Mouse (Mus musculus) CH12.LX (cell line): ENCODE data around the gene Klre1. TPM values are rescaled to one million over a fixed set of nuclear protein-coding genes. Genes with fewer than 3 reads are reported as not detected.
A peak's percentile ranks its signal among the peaks of the same experiment; 100 is the strongest.

Experiments
- DNase-seq: peaks from one replicate; pipeline ENCODE4 v3.0.0-alpha.2; 2013; ENCODE audit errors: extremely low read depth
- H3K27ac ChIP-seq: 2 replicates; pipeline ENCODE4 v1.5.1; 2012; ENCODE audit warnings: low read depth, mild to moderate bottlenecking, control low read depth, moderate library complexity; ENCODE audit not compliant: insufficient read depth
- H3K27me3 ChIP-seq: replicated peaks from 2 replicates; pipeline ENCODE3; 2012; ENCODE audit warnings: inconsistent platforms
- H3K36me3 ChIP-seq, 2 experiments: replicated peaks in 1 of 2; 2 replicates each; pipeline versions ENCODE3 to v1.6.1; 2012; ENCODE audit warnings: inconsistent platforms in 1 of 2, low read length in 1 of 2, mild to moderate bottlenecking in 1 of 2, mixed read lengths in 1 of 2, moderate library complexity in 1 of 2; ENCODE audit not compliant: control insufficient read depth in 1 of 2, insufficient read depth in 1 of 2
- H3K4me1 ChIP-seq, 2 experiments: 2 replicates each; pipeline ENCODE4 v1.6.1; 2012; ENCODE audit warnings: inconsistent platforms in 1 of 2, moderate library complexity in 1 of 2; ENCODE audit not compliant: insufficient read depth in 2 of 2, control insufficient read depth in 1 of 2
- H3K4me2 ChIP-seq: 2 replicates; pipeline ENCODE4 v1.6.1; 2012; ENCODE audit warnings: low read depth, mild to moderate bottlenecking, control low read depth; ENCODE audit not compliant: poor library complexity, insufficient read depth, severe bottlenecking
- H3K4me3 ChIP-seq, 3 experiments: fragments of 150-350 bp in 1 of 3; sonication (generic) in 1 of 3; replicated peaks in 1 of 3; 2 replicates each; pipeline versions ENCODE3 to v1.5.1; 2011 to 2012; ENCODE audit warnings: low read depth in 2 of 3, low read length in 2 of 3, mild to moderate bottlenecking in 2 of 3, moderate library complexity in 2 of 3, control low read depth in 1 of 3, improper control_type of control experiment in 1 of 3, inconsistent platforms in 1 of 3, mixed read lengths in 1 of 3; ENCODE audit not compliant: poor library complexity in 1 of 3
- H3K79me2 ChIP-seq: replicated peaks from 2 replicates; pipeline ENCODE4 v1.6.1; 2012; ENCODE audit warnings: mild to moderate bottlenecking, moderate library complexity; ENCODE audit not compliant: control insufficient read depth, poor library complexity, insufficient read depth, severe bottlenecking; ENCODE audit errors: extremely low read depth
- H3K9ac ChIP-seq: 2 replicates; pipeline ENCODE4 v1.6.1; 2012; ENCODE audit warnings: low read depth, mild to moderate bottlenecking, control low read depth, moderate library complexity; ENCODE audit not compliant: insufficient read depth
- H3K9me3 ChIP-seq: replicated peaks from 2 replicates; pipeline ENCODE3; 2012; ENCODE audit warnings: low read length, inconsistent platforms, mixed read lengths
- BHLHE40 ChIP-seq: IDR thresholded peaks from 2 replicates; pipeline ENCODE4 v1.6.1; 2011; ENCODE audit warnings: mild to moderate bottlenecking, low read depth, low read length, improper control_type of control experiment
- CHD1 ChIP-seq: IDR thresholded peaks from 2 replicates; pipeline ENCODE4 v1.6.1; 2012; ENCODE audit warnings: low read depth, low read length, improper control_type of control experiment, inconsistent platforms
- CHD2 ChIP-seq: IDR thresholded peaks from 2 replicates; pipeline ENCODE4 v1.6.1; 2011; ENCODE audit warnings: low read length, improper control_type of control experiment
- ELF1 ChIP-seq: IDR thresholded peaks from 2 replicates; pipeline ENCODE4 v1.6.1; 2014; ENCODE audit warnings: low read depth, mild to moderate bottlenecking, inconsistent platforms, low read length, improper control_type of control experiment
- ETS1 ChIP-seq: conservative IDR thresholded peaks from 2 replicates; pipeline ENCODE4 v1.6.1; 2012; ENCODE audit warnings: low read depth, mild to moderate bottlenecking, inconsistent platforms, low read length, improper control_type of control experiment, moderate library complexity
- GABPA ChIP-seq: IDR thresholded peaks from 2 replicates; pipeline ENCODE4 v1.6.1; 2012; ENCODE audit warnings: low read depth, low read length, improper control_type of control experiment, inconsistent platforms; ENCODE audit not compliant: insufficient replicate concordance
- HCFC1 ChIP-seq: IDR thresholded peaks from 2 replicates; pipeline ENCODE4 v1.6.1; 2012; ENCODE audit warnings: low read depth, mild to moderate bottlenecking, inconsistent platforms, low read length, improper control_type of control experiment
- JUN ChIP-seq: IDR thresholded peaks from 2 replicates; pipeline ENCODE4 v1.6.1; 2011; ENCODE audit warnings: low read depth, mild to moderate bottlenecking, low read length, improper control_type of control experiment, moderate library complexity; ENCODE audit not compliant: insufficient read depth
- MAX ChIP-seq: IDR thresholded peaks from 2 replicates; pipeline ENCODE4 v1.6.1; 2011; ENCODE audit warnings: low read length, improper control_type of control experiment
- MAZ ChIP-seq: IDR thresholded peaks from 2 replicates; pipeline ENCODE4 v1.6.1; 2012; ENCODE audit warnings: low read depth, mild to moderate bottlenecking, inconsistent platforms, low read length, improper control_type of control experiment, moderate library complexity
- MEF2A ChIP-seq: IDR thresholded peaks from 2 replicates; pipeline ENCODE4 v1.6.1; 2014; ENCODE audit warnings: low read depth, mild to moderate bottlenecking, inconsistent platforms, low read length, improper control_type of control experiment, borderline replicate concordance
- MXI1 ChIP-seq: IDR thresholded peaks from 2 replicates; pipeline ENCODE4 v1.6.1; 2011; ENCODE audit warnings: mild to moderate bottlenecking, low read depth, low read length, improper control_type of control experiment
- MYC ChIP-seq: IDR thresholded peaks from 2 replicates; pipeline ENCODE4 v1.6.1; 2011; ENCODE audit warnings: low read depth, mild to moderate bottlenecking, improper control_type of control experiment, low read length
- PAX5 ChIP-seq: IDR thresholded peaks from 2 replicates; pipeline ENCODE4 v1.6.1; 2012; ENCODE audit warnings: low read length, inconsistent platforms, mixed read lengths
- POLR2A ChIP-seq: IDR thresholded peaks from 2 replicates; pipeline ENCODE4 v1.6.1; 2011; ENCODE audit warnings: low read depth, mild to moderate bottlenecking, improper control_type of control experiment, low read length
- POLR2AphosphoS2 ChIP-seq: IDR thresholded peaks from 2 replicates; pipeline ENCODE4 v1.6.1; 2011; ENCODE audit warnings: low read depth, low read length, improper control_type of control experiment
- RAD21 ChIP-seq: IDR thresholded peaks from 2 replicates; pipeline ENCODE4 v1.6.1; 2011; ENCODE audit warnings: low read depth, mild to moderate bottlenecking, low read length, improper control_type of control experiment, moderate library complexity
- RCOR1 ChIP-seq: conservative IDR thresholded peaks from 2 replicates; pipeline ENCODE4 v1.6.1; 2012; ENCODE audit warnings: low read depth, mild to moderate bottlenecking, inconsistent platforms, low read length, improper control_type of control experiment
- SMC3 ChIP-seq: IDR thresholded peaks from 2 replicates; pipeline ENCODE4 v1.6.1; 2011; ENCODE audit warnings: low read depth, low read length, improper control_type of control experiment
- TCF12 ChIP-seq: IDR thresholded peaks from 2 replicates; pipeline ENCODE4 v1.6.1; 2014; ENCODE audit warnings: low read depth, mild to moderate bottlenecking, inconsistent platforms, low read length, improper control_type of control experiment
- UBTF ChIP-seq: IDR thresholded peaks from 2 replicates; pipeline ENCODE4 v1.6.1; 2012; ENCODE audit warnings: low read depth, mild to moderate bottlenecking, inconsistent platforms, low read length, improper control_type of control experiment, moderate library complexity
- USF1 ChIP-seq: IDR thresholded peaks from 2 replicates; pipeline ENCODE4 v1.6.1; 2014; ENCODE audit warnings: low read depth, mild to moderate bottlenecking, inconsistent platforms, low read length, improper control_type of control experiment
- USF2 ChIP-seq: conservative IDR thresholded peaks from 2 replicates; pipeline ENCODE4 v1.6.1; 2011; ENCODE audit warnings: low read depth, low read length, improper control_type of control experiment
- ZC3H11A ChIP-seq: IDR thresholded peaks from 2 replicates; pipeline ENCODE4 v1.6.1; 2012; ENCODE audit warnings: low read depth, mild to moderate bottlenecking, inconsistent platforms, low read length, improper control_type of control experiment
- ZMIZ1 ChIP-seq: IDR thresholded peaks from 2 replicates; pipeline ENCODE4 v1.6.1; 2012; ENCODE audit warnings: low read depth, mild to moderate bottlenecking, inconsistent platforms, low read length, improper control_type of control experiment
- dilution Hi-C: fragments of 300-500 bp; cut with MboI; formaldehyde crosslinking; loops from 2 replicates; pipeline ENCODE4 v1.14.3; 2020; ENCODE audit warnings: low sequenced_read_pairs; ENCODE audit not compliant: extremely low pct_unique_long_range_greater_than_20kb, extremely low pct_ligation_motif_present
- in situ Hi-C: fragments of 300-500 bp; cut with MboI; formaldehyde crosslinking; loops from 3 replicates; pipeline ENCODE4 v1.14.3; 2019; ENCODE audit warnings: low sequenced_read_pairs, low pct_ligation_motif_present, low pct_unique_long_range_greater_than_20kb, mixed read lengths
- polyA plus RNA-seq: library from polyadenylated mRNA; unstranded; fragments of >175 nt; gene quantifications from 2 replicates; pipeline ENCODE4 v1.2.1, GENCODE M21; 2012; ENCODE audit warnings: low read depth; ENCODE audit not compliant: insufficient read length
- total RNA-seq, 2 experiments: library from RNA; depleted of rRNA; stranded (reverse); fragments of 300-350 nt in 1 of 2; fragments of >200 nt in 1 of 2; gene quantifications; 2 replicates each; pipeline ENCODE4 v1.2.3; 2012 to 2014

Gene Klre1
- total and polyA plus RNA-seq, 3 experiments: not detected

- no peak overlapping the region for H3K9ac ChIP-seq
- peak overlapping the region; percentile 27; the same call in 1 of the 2 replicates for H3K4me2 ChIP-seq
- no peak overlapping the region for H3K4me3 ChIP-seq
- H3K27me3 ChIP-seq: no peaks in the 10 kb centered on the region
- no peak for DNase-seq
- TF ChIP-seq TCF12 (no peak), UBTF (no peak), GABPA (no peak), BHLHE40 (no peak), ELF1 (no peak), POLR2AphosphoS2 (no peak), RCOR1 (no peak), MAX (no peak), MEF2A (no peak), CHD1 (no peak)
- no peaks in the 10 kb centered on the region for H3K36me3 ChIP-seq
- no peak overlapping the region for H3K27ac ChIP-seq
- in situ Hi-C loops: no loop called here
- dilution Hi-C loops: no loop called here
- 0 out of 4 replicates have a peak, but pooled peaks cover 0 to 2% of the 10 kb centered on the region in 2 experiments for H3K4me1 ChIP-seq
- H3K9me3 ChIP-seq: no peaks in the 10 kb centered on the region
- no peaks in the 10 kb centered on the region; the same call in 1 of the 2 replicates for H3K79me2 ChIP-seq
Measured at GRCm38 (mm10) chr6:129559641-129560027, 18.1 kb upstream of the Klre1 start.

DNA sequence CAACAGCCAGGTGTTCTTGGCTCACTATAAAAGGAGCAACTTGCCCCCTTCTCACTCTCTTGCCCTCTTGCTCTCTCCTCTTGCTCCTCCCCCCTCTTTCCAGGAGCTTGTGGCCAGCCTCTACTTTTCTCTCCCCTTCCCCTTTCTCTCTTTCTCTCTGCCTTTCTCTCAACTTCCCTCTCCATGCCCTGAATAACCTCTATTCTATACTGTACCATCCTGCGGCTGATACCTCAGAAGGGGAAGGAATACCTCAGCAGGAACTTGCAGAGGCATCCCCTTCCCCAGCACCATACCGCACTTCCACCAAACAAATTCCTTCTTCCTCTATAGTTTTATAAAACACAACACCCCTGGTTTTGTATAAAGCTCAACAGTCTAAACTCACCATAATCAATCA, 12.4 kb upstream of the Klre1 start:
- H3K4me1 ChIP-seq: peaks cover 2 to 20% of the 10 kb centered on the region in 2 experiments; a peak in 2 of 4 replicates
- dilution Hi-C loops: no loop called here
- no peaks in the 10 kb centered on the region for H3K9me3 ChIP-seq
- H3K27me3 ChIP-seq: no peaks in the 10 kb centered on the region
- H3K79me2 ChIP-seq: no peaks in the 10 kb centered on the region; the same call in 1 of the 2 replicates
- TF ChIP-seq USF1 (no peak), MXI1 (no peak), CHD2 (no peak), BHLHE40 (no peak), POLR2A (no peak), ZC3H11A (no peak), GABPA (no peak), PAX5 (no peak), USF2 (no peak), RAD21 (no peak), MAX (no peak), HCFC1 (no peak), MYC (no peak), ETS1 (no peak), JUN (no peak), MAZ (no peak), ZMIZ1 (no peak), SMC3 (no peak)
- no peak for DNase-seq
- H3K36me3 ChIP-seq: no peaks in the 10 kb centered on the region
- no peak overlapping the region for H3K9ac ChIP-seq
- in situ Hi-C loops: no loop called here
- no peak overlapping the region for H3K27ac ChIP-seq
- no peak overlapping the region for H3K4me2 ChIP-seq
- no peak overlapping the region for H3K4me3 ChIP-seq
